Mouse (Mus musculus): Measurements from ENCODE around the gene Mrpl33. TPM values are rescaled to one million over a fixed set of nuclear protein-coding genes. Genes with fewer than 3 reads are reported as not detected.
"Not testable (repeated sequence)": the region's sequence is repeated elsewhere in the genome, so short reads cannot be mapped to it uniquely, and the experiment has no call there.

Mrpl33 gene
- polyA plus RNA-seq, 1 experiment from 2014 or later, result 211 TPM

DNA sequence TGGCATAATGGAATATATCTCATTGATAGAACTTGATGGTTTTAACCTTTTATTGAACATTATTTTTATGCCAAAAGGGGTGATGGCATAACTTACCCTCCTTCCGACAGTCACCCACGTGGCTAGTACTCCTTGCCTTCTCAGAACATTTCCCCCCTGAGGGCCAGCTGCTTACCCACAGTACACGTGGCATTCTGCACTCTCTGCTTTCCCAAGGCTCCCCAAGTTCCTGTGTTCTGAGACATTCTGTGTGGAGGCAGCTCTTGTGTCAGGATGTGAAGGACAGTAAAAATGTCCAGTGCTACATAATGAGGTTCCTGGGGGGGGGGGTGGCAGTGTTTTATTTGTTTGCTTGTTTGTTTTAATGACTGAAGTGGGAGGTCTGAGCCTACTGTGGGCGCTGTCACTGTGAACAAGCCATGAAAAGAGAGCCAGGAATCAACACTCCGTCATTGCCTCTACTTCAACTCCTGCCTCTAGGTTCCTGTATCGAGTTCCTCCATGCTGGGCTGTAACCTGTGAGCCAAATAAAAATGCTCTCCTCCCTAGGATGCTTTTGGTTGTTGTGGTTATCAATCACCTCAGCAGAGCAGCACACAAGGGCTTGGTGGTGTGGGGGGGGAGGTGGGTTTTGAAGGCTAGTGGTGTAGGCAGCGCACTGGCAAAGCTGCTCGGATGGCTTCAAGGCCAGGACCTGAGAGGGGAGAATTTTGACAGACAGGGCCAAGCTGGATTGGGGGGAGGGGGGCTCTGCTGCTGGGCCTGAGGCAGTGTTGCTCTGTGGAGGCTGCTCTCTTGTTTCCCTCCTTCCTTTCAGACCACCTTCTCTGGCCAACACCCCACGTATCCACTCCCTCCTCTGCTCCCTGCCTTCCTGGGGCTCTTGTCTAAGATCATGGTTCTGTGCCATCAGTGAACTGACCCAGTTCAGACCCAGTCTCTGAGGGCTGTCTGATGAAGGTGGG, 31.1 kb downstream of the Mrpl33 start:
- Histone ChIP-seq H3K36me3 (ENCODE audit: control insufficient read depth, insufficient read depth, low read length) (no peaks in the 10 kb centered on the region), H3K4me3 (ENCODE audit: low read depth, low read length) (no peak overlapping the region), H3K27me3 (ENCODE audit: control insufficient read depth, insufficient read depth, low read depth, low read length) (no peaks in the 10 kb centered on the region), H3K27ac (ENCODE audit: low read length) (no peak overlapping the region), H3K4me1 (ENCODE audit: control insufficient read depth, insufficient read depth, low read length) (no peaks in the 10 kb centered on the region), H3K9ac (ENCODE audit: low read depth, low read length) (no peak overlapping the region), H3K9me3 (replicated peaks; ENCODE audit: control insufficient read depth, low read length, poor library complexity, severe bottlenecking) (no peaks in the 10 kb centered on the region), H3K4me2 (ENCODE audit: low read length) (no peak overlapping the region)
- ATAC-seq, result no peak
- WGBS, result 87% methylated on average over 9 of the region's 9 CpGs

DNA sequence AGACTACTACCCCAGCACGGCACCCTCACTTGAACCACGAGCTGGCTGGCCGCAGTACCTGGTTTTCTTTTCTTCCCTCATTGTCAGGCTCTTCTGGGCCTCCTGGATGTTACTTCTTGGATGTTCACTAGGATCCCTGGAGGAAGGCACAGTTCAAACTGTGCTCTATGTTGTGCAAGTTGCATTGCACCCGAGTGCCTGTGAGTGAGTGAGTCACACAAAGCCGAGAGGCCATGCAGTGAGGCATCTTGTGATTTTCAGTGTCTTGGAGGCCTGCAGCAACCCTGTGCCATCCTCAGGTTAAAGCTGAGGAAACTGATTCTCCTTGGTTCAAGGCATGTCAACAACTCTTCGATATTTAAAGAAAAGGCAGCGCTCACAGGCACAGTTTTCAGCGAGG, 31.8 kb downstream of the Mrpl33 start:
- H3K9ac ChIP-seq (ENCODE audit: low read depth, low read length), result no peak overlapping the region
- no peaks in the 10 kb centered on the region for H3K27me3 ChIP-seq (ENCODE audit: control insufficient read depth, insufficient read depth, low read depth, low read length)
- no peak for ATAC-seq
- H3K36me3 ChIP-seq (ENCODE audit: control insufficient read depth, insufficient read depth, low read length), result no peaks in the 10 kb centered on the region
- no peak overlapping the region for H3K27ac ChIP-seq (ENCODE audit: low read length)
- H3K4me1 ChIP-seq (ENCODE audit: control insufficient read depth, insufficient read depth, low read length), result no peaks in the 10 kb centered on the region
- 90% methylated on average over 8 of the region's 8 CpGs for WGBS
- no peaks in the 10 kb centered on the region for H3K9me3 ChIP-seq (replicated peaks; ENCODE audit: control insufficient read depth, low read length, poor library complexity, severe bottlenecking)
- H3K4me2 ChIP-seq (ENCODE audit: low read length), result no peak overlapping the region
- no peak overlapping the region for H3K4me3 ChIP-seq (ENCODE audit: low read depth, low read length)

- Histone ChIP-seq H3K36me3 (ENCODE audit: control insufficient read depth, insufficient read depth, low read length) (no peaks in the 10 kb centered on the region), H3K27ac (ENCODE audit: low read length) (no peak overlapping the region), H3K4me3 (ENCODE audit: low read depth, low read length) (no peak overlapping the region), H3K4me2 (ENCODE audit: low read length) (no peak overlapping the region), H3K9ac (ENCODE audit: low read depth, low read length) (no peak overlapping the region), H3K4me1 (ENCODE audit: control insufficient read depth, insufficient read depth, low read length) (no peaks in the 10 kb centered on the region), H3K27me3 (ENCODE audit: control insufficient read depth, insufficient read depth, low read depth, low read length) (no peaks in the 10 kb centered on the region), H3K9me3 (replicated peaks; ENCODE audit: control insufficient read depth, low read length, poor library complexity, severe bottlenecking) (no peaks in the 10 kb centered on the region)
- ATAC-seq, result no peak
- 58% methylated on average over 5 of the region's 5 CpGs for WGBS
These were observed 33.3 kb downstream of the Mrpl33 start for GRCm38 (mm10) chr5:31630064-31630463.

DNA sequence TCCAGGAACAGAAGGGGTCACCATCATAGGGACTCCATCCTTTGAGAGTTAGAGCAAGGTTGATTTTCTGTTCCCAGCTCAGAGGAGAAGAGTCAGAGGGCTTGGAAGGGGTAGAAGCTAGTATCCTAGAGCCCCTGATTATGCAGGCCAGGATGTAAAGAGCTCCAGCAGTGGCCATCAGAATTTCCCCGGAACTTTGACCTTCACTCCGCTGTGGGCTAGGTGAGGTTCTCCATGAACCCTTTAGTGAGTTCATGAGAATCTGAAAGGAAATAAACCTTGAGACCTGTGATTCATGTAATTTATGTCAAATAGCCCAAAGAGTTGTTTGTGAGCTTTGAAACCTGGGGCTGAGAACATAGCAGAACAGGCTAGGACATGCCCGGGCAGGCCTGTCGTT, 34.4 kb downstream of the Mrpl33 start:
- WGBS, result over 99% methylated on average over 4 of the region's 4 CpGs
- H3K4me2 ChIP-seq (ENCODE audit: low read length); H3K27me3 ChIP-seq (ENCODE audit: control insufficient read depth, insufficient read depth, low read depth, low read length); H3K9ac ChIP-seq (ENCODE audit: low read depth, low read length); ATAC-seq; H3K4me3 ChIP-seq (ENCODE audit: low read depth, low read length); H3K4me1 ChIP-seq (ENCODE audit: control insufficient read depth, insufficient read depth, low read length); H3K9me3 ChIP-seq (replicated peaks; ENCODE audit: control insufficient read depth, low read length, poor library complexity, severe bottlenecking); H3K36me3 ChIP-seq (ENCODE audit: control insufficient read depth, insufficient read depth, low read length); H3K27ac ChIP-seq (ENCODE audit: low read length): not testable (repeated sequence)

GRCm38 (mm10) chr5:31634161-31634560, 37.4 kb downstream of the Mrpl33 start:
- Histone ChIP-seq H3K9ac (ENCODE audit: low read depth, low read length) (no peak overlapping the region), H3K9me3 (replicated peaks; ENCODE audit: control insufficient read depth, low read length, poor library complexity, severe bottlenecking) (no peaks in the 10 kb centered on the region), H3K27me3 (ENCODE audit: control insufficient read depth, insufficient read depth, low read depth, low read length) (no peaks in the 10 kb centered on the region), H3K36me3 (ENCODE audit: control insufficient read depth, insufficient read depth, low read length) (no peaks in the 10 kb centered on the region), H3K27ac (ENCODE audit: low read length) (no peak overlapping the region), H3K4me2 (ENCODE audit: low read length) (no peak overlapping the region), H3K4me1 (ENCODE audit: control insufficient read depth, insufficient read depth, low read length) (0 out of 2 replicates have a peak, but pooled peaks cover 3% of the 10 kb centered on the region), H3K4me3 (ENCODE audit: low read depth, low read length) (no peak overlapping the region)
- no peak for ATAC-seq
- 62% methylated on average over 4 of the region's 4 CpGs for WGBS

GRCm38 (mm10) chr5:31634679-31635078, 37.9 kb downstream of the Mrpl33 start:
- Histone ChIP-seq H3K9ac (ENCODE audit: low read depth, low read length) (no peak overlapping the region), H3K9me3 (replicated peaks; ENCODE audit: control insufficient read depth, low read length, poor library complexity, severe bottlenecking) (no peaks in the 10 kb centered on the region), H3K4me3 (ENCODE audit: low read depth, low read length) (no peak overlapping the region), H3K4me2 (ENCODE audit: low read length) (no peak overlapping the region), H3K36me3 (ENCODE audit: control insufficient read depth, insufficient read depth, low read length) (no peaks in the 10 kb centered on the region), H3K27me3 (ENCODE audit: control insufficient read depth, insufficient read depth, low read depth, low read length) (no peaks in the 10 kb centered on the region), H3K4me1 (ENCODE audit: control insufficient read depth, insufficient read depth, low read length) (0 out of 2 replicates have a peak, but pooled peaks cover 3% of the 10 kb centered on the region), H3K27ac (ENCODE audit: low read length) (no peak overlapping the region)
- no peak for ATAC-seq
- WGBS, result 35% methylated on average over 5 of the region's 5 CpGs

DNA sequence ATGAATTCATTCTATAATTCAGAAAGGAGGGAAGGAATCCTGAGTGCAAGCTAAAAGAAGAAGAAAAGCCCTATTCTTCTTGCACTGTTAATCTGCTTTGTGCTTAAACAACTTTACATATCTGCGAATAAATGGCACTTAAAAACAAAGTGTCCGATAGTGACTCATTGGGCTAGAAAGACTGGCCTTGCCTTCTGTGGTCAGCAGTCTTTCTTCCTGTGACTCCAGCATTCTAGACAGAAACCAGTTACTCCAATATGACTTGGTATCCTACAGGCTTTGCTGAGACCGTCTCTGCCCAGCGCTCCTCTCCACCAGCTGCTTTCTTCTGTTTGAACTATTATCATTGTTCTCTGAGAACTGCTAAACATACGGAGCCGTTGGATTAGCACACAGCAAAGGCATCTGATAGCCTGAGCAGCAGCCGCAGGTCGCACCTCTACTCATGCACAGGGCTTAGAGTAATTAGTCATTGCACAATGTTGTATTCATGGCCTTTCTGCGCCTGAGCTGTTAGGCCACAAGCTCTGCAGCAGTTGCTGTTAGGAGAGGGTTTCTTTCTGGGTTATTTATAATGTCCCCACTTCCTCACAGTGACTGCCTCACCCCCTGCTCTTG, 40.0 kb downstream of the Mrpl33 start:
- ATAC-seq, result no peak
- H3K27me3 ChIP-seq (ENCODE audit: control insufficient read depth, insufficient read depth, low read depth, low read length), result no peaks in the 10 kb centered on the region
- WGBS, result 33% methylated on average over 9 of the region's 9 CpGs
- no peak overlapping the region for H3K4me3 ChIP-seq (ENCODE audit: low read depth, low read length)
- no peak overlapping the region for H3K4me2 ChIP-seq (ENCODE audit: low read length)
- H3K4me1 ChIP-seq (ENCODE audit: control insufficient read depth, insufficient read depth, low read length), result 0 out of 2 replicates have a peak, but pooled peaks cover 3% of the 10 kb centered on the region
- no peak overlapping the region for H3K9ac ChIP-seq (ENCODE audit: low read depth, low read length)
- no peak overlapping the region for H3K27ac ChIP-seq (ENCODE audit: low read length)
- H3K9me3 ChIP-seq (replicated peaks; ENCODE audit: control insufficient read depth, low read length, poor library complexity, severe bottlenecking), result no peaks in the 10 kb centered on the region
- H3K36me3 ChIP-seq (ENCODE audit: control insufficient read depth, insufficient read depth, low read length), result no peaks in the 10 kb centered on the region

DNA sequence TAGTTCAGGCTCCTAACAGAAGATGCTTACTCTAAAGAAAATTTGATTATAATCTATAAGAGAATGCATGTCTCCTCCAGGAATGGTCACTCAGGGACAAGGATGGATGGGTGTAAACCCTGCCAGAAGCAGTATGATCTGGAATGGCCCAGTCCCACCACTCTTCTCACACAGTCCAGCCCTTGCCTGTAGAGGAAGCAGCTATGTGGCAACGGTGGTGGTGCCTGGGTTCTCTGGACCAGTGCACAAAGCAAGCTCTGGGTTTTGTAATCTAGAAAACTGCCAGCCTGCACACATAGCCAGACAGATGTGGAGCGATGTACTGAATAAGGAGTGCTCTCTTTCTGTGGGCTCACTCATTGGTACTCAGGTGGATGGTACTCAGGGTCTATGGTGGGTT, 43.8 kb downstream of the Mrpl33 start:
- H3K4me2 ChIP-seq (ENCODE audit: low read length), result no peak overlapping the region
- H3K27me3 ChIP-seq (ENCODE audit: control insufficient read depth, insufficient read depth, low read depth, low read length), result no peaks in the 10 kb centered on the region
- no peak overlapping the region for H3K27ac ChIP-seq (ENCODE audit: low read length)
- H3K9me3 ChIP-seq (replicated peaks; ENCODE audit: control insufficient read depth, low read length, poor library complexity, severe bottlenecking), result no peaks in the 10 kb centered on the region
- no peak overlapping the region for H3K9ac ChIP-seq (ENCODE audit: low read depth, low read length)
- H3K4me3 ChIP-seq (ENCODE audit: low read depth, low read length), result no peak overlapping the region
- no peak for ATAC-seq
- H3K4me1 ChIP-seq (ENCODE audit: control insufficient read depth, insufficient read depth, low read length), result 0 out of 2 replicates have a peak, but pooled peaks cover 1% of the 10 kb centered on the region
- peaks cover 4% of the 10 kb centered on the region; the same call in 1 of the 2 replicates for H3K36me3 ChIP-seq (ENCODE audit: control insufficient read depth, insufficient read depth, low read length)
- 98% methylated on average over 2 of the region's 2 CpGs for WGBS

DNA sequence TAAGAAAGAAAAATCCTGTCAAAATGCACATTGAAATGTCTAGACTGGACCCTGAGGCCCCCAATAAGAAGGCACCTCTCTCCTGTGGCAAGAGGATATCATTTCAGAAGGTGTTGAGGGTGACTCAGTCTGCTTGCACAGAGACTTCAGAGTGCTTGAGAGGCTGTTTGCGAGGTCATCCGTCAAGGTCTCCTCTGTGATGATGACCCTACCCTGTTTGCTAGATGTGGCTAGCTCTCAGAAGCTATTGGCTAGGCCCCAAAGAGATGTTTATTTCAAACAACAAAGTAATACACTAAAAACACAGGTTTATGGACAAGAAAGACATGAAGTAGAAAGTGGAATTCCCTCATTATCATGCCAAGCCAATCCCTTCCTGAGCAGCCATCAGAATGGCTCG, 45.6 kb downstream of the Mrpl33 start:
- Histone ChIP-seq H3K9me3 (replicated peaks; ENCODE audit: control insufficient read depth, low read length, poor library complexity, severe bottlenecking) (no peaks in the 10 kb centered on the region), H3K9ac (ENCODE audit: low read depth, low read length) (no peak overlapping the region), H3K27me3 (ENCODE audit: control insufficient read depth, insufficient read depth, low read depth, low read length) (no peaks in the 10 kb centered on the region), H3K4me2 (ENCODE audit: low read length) (no peak overlapping the region), H3K36me3 (ENCODE audit: control insufficient read depth, insufficient read depth, low read length) (peaks cover 4% of the 10 kb centered on the region; the same call in 1 of the 2 replicates), H3K4me1 (ENCODE audit: control insufficient read depth, insufficient read depth, low read length) (no peaks in the 10 kb centered on the region), H3K27ac (ENCODE audit: low read length) (no peak overlapping the region), H3K4me3 (ENCODE audit: low read depth, low read length) (no peak overlapping the region)
- 95% methylated on average over 3 of the region's 3 CpGs for WGBS
- no peak for ATAC-seq

Measured in midbrain, embryonic 16.5 days (tissue).